Mouse (Mus musculus) layer of hippocampus, adult 9-10 months (tissue): ENCODE data around the gene Lrrc38.
"Not testable (repeated sequence)": the region's sequence is repeated elsewhere in the genome, so short reads cannot be mapped to it uniquely, and the experiment has no call there.

Source experiments
- DNase-seq: peaks from one replicate; pipeline ENCODE4 v3.0.0; 2022; ENCODE audit warnings: low spot score

The Lrrc38 gene

GRCm38 (mm10) chr4:143349484-143349906 is at the start of gene Lrrc38:
Lrrc38 (plus strand) TSS chr4:143349757.
- DNase-seq = no peak

DNA sequence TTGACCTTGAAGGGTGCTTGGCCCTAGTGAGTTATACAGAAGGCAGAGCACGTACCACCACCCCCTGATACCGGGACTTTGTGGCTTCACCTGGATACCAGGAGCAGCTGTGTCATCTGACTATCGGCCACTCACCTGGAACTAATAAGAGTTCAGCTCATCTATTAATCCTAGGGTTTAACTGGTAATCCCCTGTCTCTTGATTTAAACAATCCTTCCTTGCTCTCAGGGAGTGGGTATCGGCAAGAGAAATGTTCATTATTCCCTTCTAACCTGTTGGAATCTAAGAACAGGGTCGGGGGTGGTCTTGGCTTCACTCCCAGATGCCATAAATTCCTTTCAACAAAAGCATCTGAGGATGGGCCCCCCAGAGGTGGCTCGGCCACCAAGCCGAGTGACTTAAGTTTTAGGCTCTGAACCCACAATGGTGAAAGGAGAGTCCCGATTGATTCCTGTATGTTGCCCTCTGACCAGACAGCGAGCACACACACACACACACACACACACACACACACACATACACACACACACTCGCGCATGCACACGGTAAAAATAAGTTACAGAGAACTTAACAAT is 49.4 kb upstream of the Lrrc38 start:
- no peak for DNase-seq

DNA sequence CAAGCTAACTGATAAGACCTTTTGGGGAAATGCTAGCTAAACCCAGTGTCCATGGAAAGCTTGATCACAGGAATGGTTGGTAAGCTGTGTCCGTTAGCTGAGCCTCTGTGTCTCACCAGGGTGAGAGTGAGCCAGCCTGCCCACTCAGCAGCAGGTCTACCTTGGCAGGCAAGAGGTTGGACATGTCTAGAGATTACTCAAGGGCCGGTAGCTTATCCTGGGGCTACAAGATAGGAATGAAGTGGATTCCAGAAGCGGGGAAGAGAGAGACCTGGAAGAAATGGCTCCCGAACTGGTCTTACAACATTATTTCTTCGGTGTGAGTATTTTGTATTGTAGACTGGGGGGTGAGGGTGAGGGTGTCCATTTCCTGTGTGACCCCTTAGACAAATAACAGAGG is 48.5 kb upstream of the Lrrc38 start:
- no peak for DNase-seq

DNA sequence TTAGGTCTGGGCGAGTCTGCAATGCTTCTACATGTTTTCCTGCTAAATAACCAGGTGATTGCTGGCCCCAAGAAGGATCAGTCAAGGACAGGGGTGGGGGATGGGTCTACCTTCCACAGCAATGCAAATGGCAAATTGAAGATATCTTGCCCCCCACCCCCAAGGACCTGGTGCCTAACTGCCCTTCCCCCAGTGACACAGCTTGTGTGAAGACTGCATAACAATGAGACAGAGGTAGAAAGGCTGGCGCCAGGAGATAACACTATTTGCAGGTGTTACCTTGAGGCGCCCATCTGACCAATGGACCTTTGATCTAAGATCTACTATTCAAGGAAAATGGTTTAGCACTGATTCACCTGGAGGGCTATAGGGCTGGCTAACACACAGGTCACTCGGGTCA is 47.7 kb upstream of the Lrrc38 start:
- no peak for DNase-seq

GRCm38 (mm10) chr4:143302279-143302890 is 47.2 kb upstream of the Lrrc38 start:
- no peak for DNase-seq

GRCm38 (mm10) chr4:143305031-143305430 is 44.5 kb upstream of the Lrrc38 start:
- DNase-seq = no peak

DNA sequence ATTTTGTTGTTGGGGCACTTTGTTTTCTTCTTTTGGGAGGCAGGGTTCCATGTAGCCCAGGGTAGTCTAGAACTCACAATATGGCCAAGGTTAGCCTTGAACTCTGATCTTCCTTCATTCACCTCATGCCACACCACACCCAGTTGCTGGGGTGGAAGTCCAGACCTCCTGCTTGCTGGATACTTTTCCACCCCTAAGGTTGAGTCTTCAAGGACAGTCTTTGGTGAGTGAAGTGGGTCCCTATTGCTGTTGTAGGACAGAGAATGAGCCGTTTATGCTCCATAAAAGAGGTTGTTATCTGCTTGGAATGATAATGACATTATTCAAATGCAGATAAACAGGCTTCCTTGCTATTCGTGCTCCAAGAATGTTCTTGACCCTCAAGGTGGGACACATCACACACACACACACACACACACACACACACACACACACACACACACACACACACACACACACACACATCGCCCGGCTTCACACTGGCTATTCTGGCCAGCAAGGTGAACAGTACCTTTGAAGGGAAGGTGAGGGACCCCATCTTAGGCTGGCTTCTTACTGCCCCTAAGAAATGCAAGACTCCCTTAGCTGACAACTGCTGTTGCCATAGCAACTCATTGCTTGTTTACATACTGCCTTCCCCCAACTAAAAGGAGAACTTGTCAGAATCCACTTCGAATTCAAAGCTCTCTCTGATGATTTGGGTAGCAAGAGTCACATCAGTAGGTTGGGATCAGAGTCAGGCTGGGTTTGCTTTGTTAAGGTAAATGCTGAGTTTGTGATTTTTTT is 43.4 kb upstream of the Lrrc38 start:
- DNase-seq = no peak

- no peak for DNase-seq
These were observed 38.2 kb upstream of the Lrrc38 start for GRCm38 (mm10) chr4:143311341-143311740.

DNA sequence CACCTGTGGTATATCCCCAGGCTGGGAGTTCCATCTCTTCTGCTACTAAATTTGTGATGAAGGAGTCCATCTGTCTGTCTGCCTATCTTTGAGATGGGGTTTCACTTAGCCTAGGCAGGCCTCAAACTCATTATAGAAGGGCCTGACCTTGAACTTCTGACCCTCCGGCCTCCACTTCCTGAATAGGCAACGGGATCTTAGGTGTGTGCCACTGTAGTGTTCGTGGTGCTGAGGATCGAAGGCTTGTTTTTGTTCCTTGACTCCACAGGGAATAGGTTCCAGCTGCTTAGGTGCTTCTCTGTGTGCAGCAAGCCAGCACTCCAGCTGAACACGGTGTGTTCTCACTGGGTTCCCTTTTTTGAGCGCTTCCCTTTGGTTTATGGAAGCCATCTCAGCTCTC is 36.3 kb upstream of the Lrrc38 start:
- DNase-seq = no peak

DNA sequence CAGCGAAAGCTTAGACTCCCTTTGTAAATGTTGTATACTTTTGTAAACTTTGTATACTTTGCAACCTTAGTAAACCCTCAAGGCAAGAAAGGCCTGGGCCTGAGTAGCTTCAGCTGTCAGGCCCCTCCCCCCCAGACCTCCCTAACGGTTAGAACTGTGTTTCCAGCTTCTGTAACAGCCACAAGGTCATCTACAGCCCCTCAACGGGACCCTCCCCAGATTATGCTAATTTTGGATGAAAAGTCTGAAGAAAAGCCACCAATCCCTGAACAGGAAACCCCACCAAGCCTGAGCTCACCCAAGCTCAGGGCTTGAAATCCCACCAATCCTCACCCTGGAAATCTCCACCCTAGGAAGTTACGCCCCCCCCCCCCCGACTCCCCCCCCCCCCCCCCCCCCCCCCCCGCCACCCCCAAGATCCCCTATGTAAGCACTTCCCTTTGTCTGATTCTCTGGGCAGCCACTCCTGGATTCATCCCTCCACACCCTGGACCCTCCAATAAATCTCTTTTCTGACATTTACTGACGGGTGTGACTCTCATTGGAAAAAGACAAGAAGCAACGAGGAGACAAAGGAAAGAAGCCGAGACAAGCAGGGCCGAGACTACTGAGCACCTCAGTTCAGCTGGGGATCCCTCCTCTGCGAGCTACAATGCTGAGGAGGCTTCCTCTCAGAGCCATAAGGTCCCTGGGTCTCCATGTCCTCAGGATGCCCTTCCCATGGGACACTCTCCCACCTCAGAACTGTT is 25.2 kb upstream of the Lrrc38 start:
- DNase-seq = no peak

DNA sequence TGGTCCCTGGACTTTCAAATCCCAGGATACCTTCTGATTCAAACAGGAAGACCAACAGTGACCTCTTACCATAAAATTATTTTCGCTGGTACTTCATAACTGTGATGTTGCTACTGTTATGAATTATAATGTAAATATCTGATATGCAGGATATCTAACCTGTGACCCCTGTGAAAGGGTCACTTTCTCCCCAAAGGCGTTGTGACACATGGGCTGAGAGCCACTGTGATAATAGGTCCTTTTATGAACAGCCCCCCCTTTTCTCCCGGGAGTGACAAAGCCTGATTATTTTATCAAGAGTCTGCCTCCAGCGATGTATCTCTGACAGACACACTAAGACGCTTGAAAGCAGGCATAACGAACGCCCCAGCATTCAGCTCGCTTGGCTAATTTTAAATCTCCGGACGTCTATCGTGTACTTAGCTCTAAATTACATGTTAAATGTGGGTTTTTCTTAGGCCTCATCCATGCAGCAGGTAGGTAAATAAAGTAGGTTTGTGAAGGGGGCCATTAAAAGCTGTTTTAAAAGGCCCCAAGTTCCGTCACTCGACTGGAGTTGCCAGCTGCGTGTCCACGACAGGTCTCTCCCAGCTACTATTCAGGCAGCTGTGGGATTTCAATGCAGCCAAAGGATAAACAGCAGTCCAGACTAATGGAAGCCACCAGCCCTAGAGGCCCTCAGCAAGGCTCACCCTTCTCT is 24.5 kb upstream of the Lrrc38 start:
- no peak for DNase-seq

- peak; percentile 49 for DNase-seq
These were observed 24.0 kb upstream of the Lrrc38 start for GRCm38 (mm10) chr4:143325625-143325941.

GRCm38 (mm10) chr4:143330566-143330965 is 19.0 kb upstream of the Lrrc38 start:
- DNase-seq = no peak

GRCm38 (mm10) chr4:143331787-143332186 is 17.8 kb upstream of the Lrrc38 start:
- no peak for DNase-seq

DNA sequence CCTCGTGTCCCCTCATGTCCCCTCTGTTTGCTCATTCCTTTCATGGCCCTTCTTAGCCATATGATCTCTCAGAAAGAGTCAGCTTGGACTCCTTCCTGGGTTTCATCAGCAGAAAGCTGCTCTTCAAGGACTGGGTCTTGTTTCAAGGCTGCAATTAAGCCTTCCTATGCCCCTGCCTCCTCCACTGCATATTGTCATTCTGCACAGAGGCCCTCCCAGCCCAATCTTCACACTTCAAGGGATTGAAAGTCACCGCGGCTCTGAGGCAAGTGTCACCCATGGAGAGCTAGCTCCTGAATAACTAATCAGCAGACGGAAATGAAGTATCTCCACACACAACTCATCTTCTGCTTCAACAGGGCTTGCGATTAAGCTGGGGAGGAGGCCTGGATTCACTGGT is 15.4 kb upstream of the Lrrc38 start:
- no peak for DNase-seq

GRCm38 (mm10) chr4:143334995-143335394 is 14.6 kb upstream of the Lrrc38 start:
- no peak for DNase-seq

DNA sequence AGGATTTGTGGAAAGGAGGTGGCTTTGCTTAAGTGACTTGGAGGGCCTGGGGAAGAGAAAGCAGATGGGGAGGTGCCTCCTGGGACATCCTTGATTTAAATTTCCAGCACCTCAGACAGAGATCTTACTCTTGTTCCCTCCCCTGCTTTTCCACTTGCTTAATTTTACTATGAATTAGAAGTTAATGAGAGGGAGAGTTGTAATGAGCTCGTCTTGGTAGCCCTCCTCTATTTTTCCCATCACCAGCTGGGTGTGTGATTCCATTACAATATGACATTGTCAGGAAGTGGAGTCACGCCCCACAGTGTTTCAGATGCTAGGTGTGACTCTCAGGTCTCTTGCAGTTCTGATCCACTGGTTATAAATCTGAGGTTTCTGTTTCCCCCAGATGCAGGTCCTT is 13.5 kb upstream of the Lrrc38 start:
- no peak for DNase-seq

DNA sequence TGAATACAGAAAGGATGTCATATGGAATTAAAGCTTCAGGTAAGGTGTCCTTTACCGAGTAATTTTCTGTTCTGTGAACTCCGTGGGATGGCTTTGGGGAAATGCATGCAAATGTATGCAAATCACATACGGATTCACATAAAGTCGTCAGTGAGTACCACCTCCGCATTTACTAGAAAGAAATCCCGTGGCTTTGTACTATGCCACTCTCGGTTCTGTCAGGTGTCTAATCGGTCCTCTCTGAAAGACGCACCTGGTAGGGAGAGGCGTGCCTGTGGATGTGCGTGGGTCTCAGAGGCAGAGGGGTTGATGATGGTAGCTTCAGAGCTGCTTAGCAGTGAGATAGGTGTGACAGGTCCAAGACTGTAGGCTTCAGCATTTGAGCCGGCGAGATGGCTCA is 9.7 kb upstream of the Lrrc38 start:
- DNase-seq = no peak

GRCm38 (mm10) chr4:143341470-143341869 is 8.1 kb upstream of the Lrrc38 start:
- no peak for DNase-seq

DNA sequence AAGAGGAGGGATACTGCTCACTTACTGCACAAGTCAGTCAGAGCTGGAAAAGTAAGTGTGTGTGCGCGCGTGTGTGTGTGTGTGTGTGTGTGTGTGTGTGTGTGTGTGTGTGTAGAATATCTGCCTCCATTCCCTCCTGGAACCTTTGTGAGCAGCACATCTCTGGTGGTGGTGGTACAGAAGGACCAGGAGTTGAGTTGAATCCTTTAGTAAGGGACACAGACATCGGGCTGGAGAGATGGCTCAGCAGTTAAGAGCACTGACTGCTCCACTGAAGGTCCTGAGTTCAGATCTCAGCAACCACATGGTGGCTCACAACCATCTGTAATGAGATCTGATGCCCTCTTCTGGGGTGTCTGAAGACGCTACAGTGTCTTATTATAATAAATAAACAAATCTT is 4.1 kb upstream of the Lrrc38 start:
- DNase-seq = not testable (repeated sequence)

DNA sequence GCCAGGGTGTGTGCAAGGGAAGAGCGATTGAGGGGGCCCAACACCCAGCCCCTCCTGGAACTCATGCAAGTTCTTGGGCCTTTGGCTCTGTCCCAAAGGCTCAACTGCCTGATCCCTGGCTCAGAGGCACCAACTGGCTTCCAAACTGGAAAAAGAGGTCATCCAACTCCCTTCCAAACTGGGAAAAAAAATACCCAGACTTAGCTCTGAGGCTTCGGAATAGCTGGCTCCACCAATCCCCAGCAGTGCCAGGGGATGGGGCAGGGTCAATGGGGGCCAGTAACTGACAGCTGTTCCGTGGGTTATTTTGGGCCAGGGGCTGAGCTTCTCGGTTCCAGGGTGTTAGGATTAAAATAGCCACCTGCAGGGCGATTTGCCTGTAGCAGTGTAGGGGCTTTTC is 879 bp upstream of the Lrrc38 start:
- DNase-seq = no peak
